Mouse (Mus musculus) heart, embryonic 11.5 days (tissue): ENCODE measurements around the gene Il1rl2. TPM values are rescaled to one million over a fixed set of nuclear protein-coding genes. Genes with fewer than 3 reads are reported as not detected.

Source experiments
- polyA plus RNA-seq: library from polyadenylated mRNA; unstranded; fragments of >200 nt; fragmentation: Nextera tagmentation; extraction: Ambion mirVana; gene quantifications from 2 replicates; pipeline ENCODE4 v1.2.1, GENCODE M21; 2014

Gene Il1rl2
- polyA plus RNA-seq, 1 experiment from 2014 or later: 1.5 TPM

Other genes with a start within 250 kb of the Il1rl2 start
- gene Il1r1, start 99.5 kb upstream of the Il1rl2 start, polyA plus RNA-seq: 7.9 and 9.8 TPM in 2 replicates
- 0.04 and 0.17 TPM in 2 replicates for gene Il1rl1, start 105.0 kb downstream of the Il1rl2 start, polyA plus RNA-seq
- gene Il18r1, start 140.9 kb downstream of the Il1rl2 start, polyA plus RNA-seq: not detected in 2 replicates
- 0.10 and 0.17 TPM in 2 replicates for gene Il18rap, start 190.8 kb downstream of the Il1rl2 start, polyA plus RNA-seq